Mouse (Mus musculus) lung, adult 2 months (tissue): ENCODE measurements at regions not wholly inside any gene's neighbourhood (a gene's known extent, or its start where the extent isn't known, plus 50 kb on each side); places are given as distances from the start of the nearest gene placed in this dataset.

Experiments used
- CTCF ChIP-seq: fragments of 200-500 bp; IDR thresholded peaks from 2 replicates; pipeline ENCODE4 v1.5.1; 2011; ENCODE audit warnings: mild to moderate bottlenecking, low read length, control low read depth; ENCODE audit not compliant: insufficient read depth
- POLR2A ChIP-seq: fragments of 200-500 bp; IDR thresholded peaks from 2 replicates; pipeline ENCODE4 v1.6.1; 2011; ENCODE audit warnings: low read depth, mild to moderate bottlenecking, control low read depth, low read length, borderline replicate concordance; ENCODE audit errors: extremely low read depth

DNA sequence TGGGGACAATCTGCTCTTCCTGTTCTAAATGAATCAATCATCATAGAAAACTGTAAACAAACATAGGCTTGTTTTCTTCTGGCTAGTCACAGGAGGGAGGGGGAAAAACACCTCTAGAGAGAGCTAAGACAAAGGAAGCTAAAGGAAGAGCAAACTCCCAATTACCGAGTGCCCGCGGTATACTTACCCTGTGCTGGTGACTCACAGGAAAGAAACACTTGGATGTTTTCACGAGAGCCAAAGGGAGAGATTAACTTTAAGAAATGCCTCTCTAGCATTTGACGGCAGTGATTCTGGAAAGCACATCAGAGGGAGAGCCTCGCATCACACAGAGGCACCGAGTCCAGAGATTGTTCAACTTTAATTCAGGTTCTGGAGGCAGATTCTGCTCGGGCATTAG is 151.0 kb downstream of the 1700017N19Rik start:
- TF ChIP-seq CTCF, result no peak
- no peak for TF ChIP-seq POLR2A
